Mouse (Mus musculus): Measurements from ENCODE around the gene B4galt1. TPM values are rescaled to one million over a fixed set of nuclear protein-coding genes. Genes with fewer than 3 reads are reported as not detected.

The B4galt1 gene
- polyA plus RNA-seq, 1 experiment = 43.8 TPM

DNA sequence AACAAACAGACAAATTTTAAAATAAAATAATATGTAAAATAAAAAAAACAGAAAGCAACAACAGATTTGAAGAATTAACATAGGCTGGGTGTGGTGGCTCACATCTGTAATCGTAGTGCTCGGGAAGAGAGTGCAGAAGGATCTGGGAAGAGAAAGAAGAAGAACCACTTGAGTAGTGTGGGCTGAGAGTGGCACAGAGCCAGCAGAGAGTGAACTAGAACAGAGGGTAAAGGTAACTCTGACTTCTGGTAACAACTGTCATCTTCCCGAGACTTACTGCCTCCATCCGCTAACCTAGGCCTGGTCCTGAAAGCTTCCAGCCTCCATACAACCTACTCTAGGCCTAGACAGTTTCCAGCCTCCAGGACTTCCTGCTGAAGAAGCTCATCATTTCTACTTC, 62.6 kb downstream of the B4galt1 start:
- peaks cover 5% of the 10 kb centered on the region; the same call in 1 of the 2 replicates for H3K9me3 ChIP-seq
- H3K27me3 ChIP-seq (replicated peaks) = no peaks in the 10 kb centered on the region
- H3K36me3 ChIP-seq (replicated peaks; ENCODE audit: low read length) = peaks cover 36% of the 10 kb centered on the region
- no peak overlapping the region for H3K4me3 ChIP-seq (replicated peaks)
- peaks cover 13% of the 10 kb centered on the region for H3K4me1 ChIP-seq
- TF ChIP-seq GATA1 (IDR thresholded peaks at IDR 0.05; ENCODE audit: borderline replicate concordance, low read length) = no peak
- TF ChIP-seq FLI1 (IDR thresholded peaks at IDR 0.05; ENCODE audit: low read length) = no peak

DNA sequence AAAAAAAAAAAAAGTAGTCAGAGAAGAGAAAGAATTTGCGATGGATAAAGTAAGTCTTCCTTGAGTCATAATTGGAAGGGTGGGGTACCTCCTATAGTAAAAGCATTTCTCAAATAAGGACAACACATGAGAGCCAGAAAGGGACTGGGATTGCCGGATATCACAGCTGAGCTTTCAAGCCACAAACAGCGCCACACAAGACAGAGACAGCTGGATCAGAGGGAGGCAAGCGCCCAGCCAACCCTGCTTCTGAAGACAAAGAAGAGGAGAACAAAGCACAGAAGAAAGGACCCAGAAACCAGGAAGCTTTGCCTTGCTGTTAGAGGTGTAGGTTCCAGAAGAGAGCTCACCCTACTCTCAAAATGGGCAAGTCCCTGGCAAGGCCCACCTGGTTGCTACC, 67.2 kb downstream of the B4galt1 start:
- peaks cover 4% of the 10 kb centered on the region for H3K27me3 ChIP-seq (replicated peaks)
- no peaks in the 10 kb centered on the region for H3K9me3 ChIP-seq
- peaks cover 28% of the 10 kb centered on the region for H3K4me1 ChIP-seq
- H3K36me3 ChIP-seq (replicated peaks; ENCODE audit: low read length) = peaks cover 6% of the 10 kb centered on the region
- no peak overlapping the region for H3K4me3 ChIP-seq (replicated peaks)
- TF ChIP-seq GATA1 (IDR thresholded peaks at IDR 0.05; ENCODE audit: borderline replicate concordance, low read length) = no peak

DNA sequence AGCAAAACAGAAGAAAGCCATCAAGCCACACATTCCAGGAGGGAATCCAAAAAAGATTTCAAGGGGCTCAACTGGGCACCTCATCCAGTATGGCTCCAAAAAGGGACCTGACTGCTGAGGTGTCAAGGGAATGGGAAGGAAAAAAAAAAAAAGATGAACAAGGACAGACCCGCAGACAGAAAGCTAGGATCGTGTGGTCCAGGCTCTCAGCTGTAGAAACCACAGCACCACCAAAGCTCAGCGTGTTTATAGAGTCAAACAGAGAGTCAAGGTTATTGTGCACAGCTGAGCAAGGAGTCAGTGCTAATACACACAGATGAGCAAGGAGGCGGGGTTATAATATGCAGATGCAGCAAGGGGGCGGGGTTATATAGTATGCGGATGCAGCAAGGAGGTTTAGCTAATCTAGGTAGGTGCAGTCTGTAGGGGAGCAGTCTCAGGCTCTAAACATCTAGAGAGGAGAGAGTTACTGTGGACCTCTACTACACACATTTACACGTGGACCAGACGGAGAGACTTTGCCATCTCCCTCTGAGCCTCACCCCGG, 68.1 kb downstream of the B4galt1 start:
- Histone ChIP-seq H3K27me3 (replicated peaks) (peaks cover 4% of the 10 kb centered on the region), H3K36me3 (replicated peaks; ENCODE audit: low read length) (peaks cover under 1% of the 10 kb centered on the region), H3K9me3 (no peaks in the 10 kb centered on the region), H3K4me3 (replicated peaks) (no peak overlapping the region), H3K4me1 (peaks cover 37% of the 10 kb centered on the region)
- no peak for TF ChIP-seq FLI1 (IDR thresholded peaks at IDR 0.05; ENCODE audit: low read length)
- no peak for TF ChIP-seq GATA1 (IDR thresholded peaks at IDR 0.05; ENCODE audit: borderline replicate concordance, low read length)

DNA sequence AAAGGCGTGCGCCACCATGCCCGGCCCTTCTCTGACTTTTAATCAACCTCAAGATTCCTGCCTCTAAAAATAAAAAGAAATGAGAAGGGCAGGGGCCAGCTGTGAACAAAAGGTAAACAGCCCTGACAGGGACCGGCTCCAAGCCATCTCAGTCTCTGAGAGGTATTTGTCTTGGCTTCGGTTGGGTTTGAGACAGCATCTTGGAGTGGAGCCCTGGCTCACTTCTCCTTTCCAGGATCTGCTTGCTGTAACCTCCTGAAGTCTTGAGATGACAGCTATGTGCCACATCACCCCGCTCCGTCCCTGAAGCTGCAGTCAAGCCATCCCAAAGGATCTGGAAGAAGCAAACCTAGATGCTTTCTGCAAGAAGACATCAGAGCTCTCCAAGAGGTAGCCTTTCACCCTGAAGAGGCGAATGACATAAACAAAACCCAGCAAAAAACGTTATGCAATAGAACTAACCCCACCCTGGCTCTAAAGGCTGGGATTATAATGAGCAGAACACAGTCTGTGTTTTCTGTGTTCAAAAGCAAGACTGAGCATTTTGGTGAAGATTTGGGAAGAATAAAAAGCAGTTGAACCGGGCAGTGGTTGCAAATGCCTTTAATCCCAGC, 69.1 kb downstream of the B4galt1 start:
- Histone ChIP-seq H3K27me3 (replicated peaks) (peaks cover 4% of the 10 kb centered on the region), H3K9me3 (no peaks in the 10 kb centered on the region), H3K36me3 (replicated peaks; ENCODE audit: low read length) (no peaks in the 10 kb centered on the region), H3K4me1 (peaks cover 42% of the 10 kb centered on the region), H3K4me3 (replicated peaks) (no peak overlapping the region)
- TF ChIP-seq FLI1 (IDR thresholded peaks at IDR 0.05; ENCODE audit: low read length) (no peak), GATA1 (IDR thresholded peaks at IDR 0.05; ENCODE audit: borderline replicate concordance, low read length) (no peak)

DNA sequence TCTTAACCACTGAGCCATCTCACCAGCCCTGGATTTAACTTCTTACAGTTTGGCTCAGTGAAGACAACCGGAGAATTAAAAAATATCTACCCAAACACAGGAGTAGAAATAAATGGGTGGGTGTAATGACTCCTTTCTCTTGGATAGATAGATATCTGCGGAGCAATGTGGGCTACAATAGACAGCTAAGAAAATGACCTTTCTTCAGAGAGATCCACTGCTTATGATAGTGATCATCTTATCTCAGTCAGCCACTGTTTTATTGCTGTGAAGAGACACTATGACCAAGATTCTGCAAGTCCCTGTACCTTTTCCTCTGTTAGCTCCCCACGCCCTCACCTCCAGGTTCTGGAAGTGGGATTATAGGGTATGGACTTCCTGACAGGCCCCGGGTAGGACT, 70.8 kb downstream of the B4galt1 start:
- Histone ChIP-seq H3K9me3 (no peaks in the 10 kb centered on the region), H3K4me3 (replicated peaks) (no peak overlapping the region), H3K36me3 (replicated peaks; ENCODE audit: low read length) (no peaks in the 10 kb centered on the region), H3K27me3 (replicated peaks) (peaks cover 4% of the 10 kb centered on the region), H3K4me1 (peaks cover 46% of the 10 kb centered on the region)
- TF ChIP-seq FLI1 (IDR thresholded peaks at IDR 0.05; ENCODE audit: low read length) (no peak), GATA1 (IDR thresholded peaks at IDR 0.05; ENCODE audit: borderline replicate concordance, low read length) (no peak)

DNA sequence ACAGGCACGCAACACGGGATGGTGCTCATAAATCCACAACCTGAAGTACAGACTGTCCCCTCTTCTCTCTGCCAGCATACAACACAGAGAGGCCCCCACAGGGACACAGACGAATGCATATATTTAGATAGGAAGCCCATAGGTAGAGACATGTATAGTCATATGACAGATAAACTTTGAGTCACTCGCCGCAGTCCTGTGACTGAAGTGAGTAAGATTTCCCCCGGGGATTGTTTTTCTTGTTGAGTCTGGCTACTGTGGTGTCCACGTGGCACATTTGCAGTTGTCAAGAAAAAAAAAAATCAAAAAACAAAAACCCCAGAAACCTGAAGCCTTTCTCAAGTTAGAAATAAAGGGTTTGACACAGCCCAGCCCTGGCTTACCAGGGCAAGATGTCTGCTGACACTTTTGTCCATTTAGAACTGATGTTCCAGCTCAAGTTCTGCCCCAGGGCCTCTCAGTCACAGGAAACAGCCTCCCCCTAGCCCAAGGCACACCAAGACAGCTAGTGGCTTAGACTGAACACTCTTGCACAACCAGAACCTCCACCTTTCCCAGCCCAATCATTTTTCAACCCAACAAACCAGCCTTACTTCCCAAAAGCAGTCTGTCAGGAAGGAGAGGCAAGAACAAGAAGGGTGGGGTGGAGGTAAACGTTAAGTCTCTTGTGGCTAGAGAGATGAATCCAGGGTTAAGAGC, 71.9 kb downstream of the B4galt1 start:
- TF ChIP-seq FLI1 (IDR thresholded peaks at IDR 0.05; ENCODE audit: low read length) = no peak
- TF ChIP-seq GATA1 (IDR thresholded peaks at IDR 0.05; ENCODE audit: borderline replicate concordance, low read length) = no peak
- H3K4me1 ChIP-seq = peaks cover 56% of the 10 kb centered on the region
- H3K36me3 ChIP-seq (replicated peaks; ENCODE audit: low read length) = no peaks in the 10 kb centered on the region
- H3K9me3 ChIP-seq = no peaks in the 10 kb centered on the region
- H3K27me3 ChIP-seq (replicated peaks) = peaks cover 6% of the 10 kb centered on the region
- H3K4me3 ChIP-seq (replicated peaks) = peak overlapping the region; percentile 85

DNA sequence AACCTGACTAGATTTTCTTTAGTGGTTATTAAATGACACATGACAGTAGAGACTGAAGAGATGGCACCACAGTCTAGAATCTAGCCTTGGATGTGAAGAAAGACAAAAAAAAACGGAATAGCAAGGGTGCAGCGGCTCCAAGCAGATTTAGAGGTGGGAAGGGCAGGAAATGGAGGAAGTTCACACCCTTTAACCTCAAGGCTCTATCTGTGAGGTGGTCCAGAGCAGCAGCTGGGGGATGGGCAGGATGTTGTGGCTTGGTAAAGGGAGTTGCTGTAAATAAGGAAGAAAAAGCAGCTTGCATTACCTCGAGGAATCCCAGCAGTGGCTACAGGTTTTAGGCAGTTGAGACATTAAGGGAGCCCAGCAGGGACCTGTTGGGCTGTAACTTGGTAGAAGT, 72.7 kb downstream of the B4galt1 start:
- TF ChIP-seq GATA1 (IDR thresholded peaks at IDR 0.05; ENCODE audit: borderline replicate concordance, low read length) (no peak), FLI1 (IDR thresholded peaks at IDR 0.05; ENCODE audit: low read length) (no peak; the same call in 1 of the 2 replicates)
- Histone ChIP-seq H3K4me3 (replicated peaks) (peak overlapping the region; percentile 85), H3K27me3 (replicated peaks) (peaks cover 6% of the 10 kb centered on the region), H3K36me3 (replicated peaks; ENCODE audit: low read length) (no peaks in the 10 kb centered on the region), H3K9me3 (no peaks in the 10 kb centered on the region), H3K4me1 (peaks cover 64% of the 10 kb centered on the region)

DNA sequence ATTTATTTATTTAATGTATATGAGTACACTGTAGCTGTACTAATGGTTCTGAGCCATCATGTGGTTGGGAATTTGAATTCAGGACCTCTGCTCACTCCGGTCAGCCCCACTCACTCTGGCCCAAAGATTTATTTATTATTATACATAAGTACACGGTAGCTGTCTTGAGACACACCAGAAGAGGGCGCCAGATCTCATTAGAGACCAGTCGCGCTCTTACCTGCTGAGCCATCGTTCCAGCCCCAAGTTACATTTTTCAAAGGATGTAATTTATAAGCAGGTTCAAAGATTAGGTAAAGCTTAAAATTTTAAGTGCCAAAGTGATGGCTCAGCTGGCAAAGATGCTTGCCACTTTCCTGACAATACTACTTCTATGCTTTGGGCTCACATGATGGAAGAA, 75.1 kb downstream of the B4galt1 start:
- TF ChIP-seq GATA1 (IDR thresholded peaks at IDR 0.05; ENCODE audit: borderline replicate concordance, low read length) = no peak
- no peak for TF ChIP-seq FLI1 (IDR thresholded peaks at IDR 0.05; ENCODE audit: low read length)
- Histone ChIP-seq H3K4me1 (peaks cover 71% of the 10 kb centered on the region), H3K36me3 (replicated peaks; ENCODE audit: low read length) (peaks cover 2% of the 10 kb centered on the region), H3K27me3 (replicated peaks) (peaks cover 5% of the 10 kb centered on the region), H3K4me3 (replicated peaks) (no peak overlapping the region), H3K9me3 (no peaks in the 10 kb centered on the region)

DNA sequence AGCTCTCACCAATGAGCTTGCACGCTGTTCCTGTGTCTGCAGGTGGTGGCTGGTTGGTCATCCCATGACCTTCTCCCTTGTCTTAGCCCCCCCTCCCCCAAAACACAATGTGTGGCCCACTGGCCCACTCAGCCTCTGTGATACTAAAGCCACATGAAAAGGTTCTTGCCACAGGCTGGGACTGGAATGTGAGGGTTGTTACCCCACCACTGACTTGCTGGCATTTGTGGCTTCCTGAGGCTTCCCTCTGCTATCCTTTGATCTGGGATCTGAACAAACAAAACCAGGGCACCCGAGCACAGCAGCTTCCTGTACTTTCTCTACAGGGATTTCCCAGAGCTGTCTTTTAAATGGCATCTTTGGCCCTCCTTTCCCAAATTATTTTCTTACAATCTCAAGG, 76.7 kb downstream of the B4galt1 start:
- peaks cover 68% of the 10 kb centered on the region for H3K4me1 ChIP-seq
- peaks cover 2% of the 10 kb centered on the region for H3K36me3 ChIP-seq (replicated peaks; ENCODE audit: low read length)
- peak overlapping the region; percentile 62 for H3K4me3 ChIP-seq (replicated peaks)
- peaks cover 5% of the 10 kb centered on the region for H3K27me3 ChIP-seq (replicated peaks)
- no peaks in the 10 kb centered on the region for H3K9me3 ChIP-seq
- TF ChIP-seq GATA1 (IDR thresholded peaks at IDR 0.05; ENCODE audit: borderline replicate concordance, low read length) = no peak
- no peak for TF ChIP-seq FLI1 (IDR thresholded peaks at IDR 0.05; ENCODE audit: low read length)

DNA sequence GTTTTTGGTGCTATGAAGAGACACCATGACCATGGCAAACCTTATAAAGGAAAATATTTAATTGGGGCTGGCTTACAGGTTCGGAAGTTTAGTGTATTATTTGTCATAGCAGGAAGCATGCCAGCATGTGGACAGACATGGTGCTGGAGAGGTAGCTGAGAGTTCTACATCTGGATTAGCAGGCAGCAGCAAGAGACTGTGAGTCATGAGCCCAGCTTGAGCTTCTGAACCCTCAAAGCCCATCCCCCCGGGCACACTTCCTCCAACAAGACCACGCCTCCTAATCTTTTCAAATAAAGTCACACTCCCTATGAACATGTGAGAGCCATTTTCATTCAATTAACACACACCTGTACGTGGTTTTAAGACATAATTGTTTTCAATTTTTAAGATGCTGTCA, 77.4 kb downstream of the B4galt1 start:
- peaks cover 67% of the 10 kb centered on the region for H3K4me1 ChIP-seq
- H3K9me3 ChIP-seq = no peaks in the 10 kb centered on the region
- TF ChIP-seq FLI1 (IDR thresholded peaks at IDR 0.05; ENCODE audit: low read length) = no peak
- TF ChIP-seq GATA1 (IDR thresholded peaks at IDR 0.05; ENCODE audit: borderline replicate concordance, low read length) = no peak
- H3K36me3 ChIP-seq (replicated peaks; ENCODE audit: low read length) = peaks cover 2% of the 10 kb centered on the region
- H3K4me3 ChIP-seq (replicated peaks) = no peak overlapping the region
- H3K27me3 ChIP-seq (replicated peaks) = peaks cover 5% of the 10 kb centered on the region
